Mouse (Mus musculus): Measurements from ENCODE around the gene Babam2. TPM values are rescaled to one million over a fixed set of nuclear protein-coding genes. Genes with fewer than 3 reads are reported as not detected.
"Not testable (repeated sequence)": the region's sequence is repeated elsewhere in the genome, so short reads cannot be mapped to it uniquely, and the experiment has no call there.

The Babam2 gene
- polyA plus RNA-seq, 1 experiment = 25.9 TPM

DNA sequence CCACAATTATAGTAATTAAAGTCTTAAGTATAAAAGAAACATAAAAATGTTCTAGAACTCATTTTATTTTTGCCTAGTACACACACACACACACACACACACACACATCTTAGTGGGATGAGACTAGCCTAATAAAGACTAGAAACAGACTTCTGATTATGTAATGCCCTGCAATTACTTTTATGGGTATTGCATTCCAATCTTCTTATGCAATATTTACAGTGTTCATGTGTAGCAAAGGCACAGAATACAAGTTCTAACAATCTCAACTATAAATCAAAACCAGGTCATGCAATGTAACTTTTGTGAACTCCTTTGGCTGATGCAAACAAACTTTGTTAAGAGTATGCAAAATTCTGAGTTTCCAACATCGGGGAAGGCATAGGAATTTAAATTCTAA lies 155.3 kb downstream of the Babam2 start:
- H3K4me1 ChIP-seq (ENCODE audit: control insufficient read depth, insufficient read depth, low read length) = no peaks in the 10 kb centered on the region
- H3K27ac ChIP-seq (ENCODE audit: control insufficient read depth, insufficient read depth, low read depth, low read length, poor library complexity) = no peak overlapping the region
- 87% methylated on average over 1 of the region's 1 CpGs for WGBS
- no peak overlapping the region for H3K4me3 ChIP-seq (replicated peaks; ENCODE audit: control insufficient read depth, low read depth, low read length)
- no peak for TF ChIP-seq POLR2A (IDR thresholded peaks at IDR 0.05; ENCODE audit: borderline replicate concordance, control insufficient read depth, low read depth, low read length)
- no peak for TF ChIP-seq CTCF (IDR thresholded peaks at IDR 0.05; ENCODE audit: control insufficient read depth, insufficient read depth, low read length)

GRCm38 (mm10) chr5:31853831-31854230 lies 156.3 kb downstream of the Babam2 start:
- no peaks in the 10 kb centered on the region for H3K4me1 ChIP-seq (ENCODE audit: control insufficient read depth, insufficient read depth, low read length)
- 91% methylated on average over 1 of the region's 1 CpGs for WGBS
- H3K27ac ChIP-seq (ENCODE audit: control insufficient read depth, insufficient read depth, low read depth, low read length, poor library complexity) = no peak overlapping the region
- no peak for TF ChIP-seq CTCF (IDR thresholded peaks at IDR 0.05; ENCODE audit: control insufficient read depth, insufficient read depth, low read length)
- TF ChIP-seq POLR2A (IDR thresholded peaks at IDR 0.05; ENCODE audit: borderline replicate concordance, control insufficient read depth, low read depth, low read length) = no peak
- no peak overlapping the region for H3K4me3 ChIP-seq (replicated peaks; ENCODE audit: control insufficient read depth, low read depth, low read length)

- H3K27ac ChIP-seq (ENCODE audit: control insufficient read depth, insufficient read depth, low read depth, low read length, poor library complexity); H3K4me1 ChIP-seq (ENCODE audit: control insufficient read depth, insufficient read depth, low read length); H3K4me3 ChIP-seq (replicated peaks; ENCODE audit: control insufficient read depth, low read depth, low read length): not testable (repeated sequence)
- 90% methylated on average over 10 of the region's 10 CpGs for WGBS
These were observed 161.4 kb downstream of the Babam2 start for GRCm38 (mm10) chr5:31858877-31859276.

GRCm38 (mm10) chr5:31860426-31860825 lies 162.9 kb downstream of the Babam2 start:
- no peak overlapping the region for H3K27ac ChIP-seq (ENCODE audit: control insufficient read depth, insufficient read depth, low read depth, low read length, poor library complexity)
- TF ChIP-seq CTCF (IDR thresholded peaks at IDR 0.05; ENCODE audit: control insufficient read depth, insufficient read depth, low read length) = no peak
- no peak for TF ChIP-seq POLR2A (IDR thresholded peaks at IDR 0.05; ENCODE audit: borderline replicate concordance, control insufficient read depth, low read depth, low read length)
- WGBS = 33% methylated on average over 1 of the region's 1 CpGs
- no peak overlapping the region for H3K4me3 ChIP-seq (replicated peaks; ENCODE audit: control insufficient read depth, low read depth, low read length)
- no peaks in the 10 kb centered on the region for H3K4me1 ChIP-seq (ENCODE audit: control insufficient read depth, insufficient read depth, low read length)

- WGBS = 66% methylated on average over 5 of the region's 5 CpGs
- TF ChIP-seq POLR2A (IDR thresholded peaks at IDR 0.05; ENCODE audit: borderline replicate concordance, control insufficient read depth, low read depth, low read length) = no peak
- TF ChIP-seq CTCF (IDR thresholded peaks at IDR 0.05; ENCODE audit: control insufficient read depth, insufficient read depth, low read length) = no peak
- Histone ChIP-seq H3K27ac (ENCODE audit: control insufficient read depth, insufficient read depth, low read depth, low read length, poor library complexity) (no peak overlapping the region), H3K4me3 (replicated peaks; ENCODE audit: control insufficient read depth, low read depth, low read length) (no peak overlapping the region), H3K4me1 (ENCODE audit: control insufficient read depth, insufficient read depth, low read length) (no peaks in the 10 kb centered on the region)
These were observed 163.5 kb downstream of the Babam2 start for GRCm38 (mm10) chr5:31860831-31861624.

GRCm38 (mm10) chr5:31862753-31863468 lies 165.4 kb downstream of the Babam2 start:
- no peaks in the 10 kb centered on the region for H3K4me1 ChIP-seq (ENCODE audit: control insufficient read depth, insufficient read depth, low read length)
- TF ChIP-seq CTCF (IDR thresholded peaks at IDR 0.05; ENCODE audit: control insufficient read depth, insufficient read depth, low read length) (no peak), POLR2A (IDR thresholded peaks at IDR 0.05; ENCODE audit: borderline replicate concordance, control insufficient read depth, low read depth, low read length) (no peak)
- H3K4me3 ChIP-seq (replicated peaks; ENCODE audit: control insufficient read depth, low read depth, low read length) = no peak overlapping the region

GRCm38 (mm10) chr5:31864095-31864494 lies 166.6 kb downstream of the Babam2 start:
- Histone ChIP-seq H3K4me1 (ENCODE audit: control insufficient read depth, insufficient read depth, low read length) (no peaks in the 10 kb centered on the region), H3K4me3 (replicated peaks; ENCODE audit: control insufficient read depth, low read depth, low read length) (no peak overlapping the region), H3K27ac (ENCODE audit: control insufficient read depth, insufficient read depth, low read depth, low read length, poor library complexity) (no peak overlapping the region)
- 82% methylated on average over 2 of the region's 2 CpGs for WGBS
- TF ChIP-seq POLR2A (IDR thresholded peaks at IDR 0.05; ENCODE audit: borderline replicate concordance, control insufficient read depth, low read depth, low read length) (no peak), CTCF (IDR thresholded peaks at IDR 0.05; ENCODE audit: control insufficient read depth, insufficient read depth, low read length) (no peak)

More at GRCm38 (mm10) chr5:31862753-31863468, 165.4 kb downstream of the Babam2 start:
- H3K27ac ChIP-seq (ENCODE audit: control insufficient read depth, insufficient read depth, low read depth, low read length, poor library complexity) = no peak overlapping the region
- WGBS = 74% methylated on average over 1 of the region's 1 CpGs

DNA sequence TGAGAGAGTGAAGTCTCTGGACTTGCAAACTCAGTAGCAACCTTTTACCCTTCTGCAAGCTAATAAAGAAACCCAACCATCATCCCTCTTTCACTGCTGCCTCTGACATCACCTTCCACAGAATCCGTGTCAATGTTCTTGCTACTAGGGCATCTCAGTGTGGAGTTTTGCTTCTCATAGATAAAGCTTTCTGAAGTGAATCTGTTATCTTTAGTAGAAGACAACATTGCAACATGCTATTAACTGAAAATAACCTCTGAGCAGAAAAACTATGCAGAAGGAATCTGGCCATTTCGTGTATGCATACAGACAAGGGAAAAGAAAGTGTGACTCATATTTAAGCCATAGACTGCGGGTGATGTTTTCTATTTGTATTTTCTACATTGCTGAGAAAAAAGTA lies 168.6 kb downstream of the Babam2 start:
- 55% methylated on average over 3 of the region's 3 CpGs for WGBS
- H3K4me3 ChIP-seq (replicated peaks; ENCODE audit: control insufficient read depth, low read depth, low read length) = no peak overlapping the region

More for the DNA sequence above, 168.6 kb downstream of the Babam2 start:
- no peak for TF ChIP-seq CTCF (IDR thresholded peaks at IDR 0.05; ENCODE audit: control insufficient read depth, insufficient read depth, low read length)
- no peak for TF ChIP-seq POLR2A (IDR thresholded peaks at IDR 0.05; ENCODE audit: borderline replicate concordance, control insufficient read depth, low read depth, low read length)
- Histone ChIP-seq H3K27ac (ENCODE audit: control insufficient read depth, insufficient read depth, low read depth, low read length, poor library complexity) (no peak overlapping the region), H3K4me1 (ENCODE audit: control insufficient read depth, insufficient read depth, low read length) (peaks cover 1% of the 10 kb centered on the region; the same call in 1 of the 2 replicates)

All from bone marrow, adult 2 months (tissue).